Mouse (Mus musculus): ENCODE data around the gene Scn3a.

Gene Scn3a

GRCm38 (mm10) chr2:65413746-65414145, 153.7 kb downstream of the Scn3a start:
- DNase-seq (ENCODE audit: low spot score in 2 of 2): no peak
